Mouse (Mus musculus) heart, postnatal 0 days (tissue): ENCODE measurements around the gene Stpg2. TPM values are rescaled to one million over a fixed set of nuclear protein-coding genes. Genes with fewer than 3 reads are reported as not detected.

Source experiments
- ATAC-seq: fragments of 200-750 bp; cut with Nextera tagmentation; 2 replicates; pipeline ENCODE4 v1.8.0; 2017; ENCODE audit warnings: low read depth, moderate number of reproducible peaks, moderate library complexity; ENCODE audit not compliant: insufficient read depth
- DNase-seq: peaks from one replicate; pipeline ENCODE4 v3.0.0-alpha.2; 2016; ENCODE audit warnings: low spot score
- H3K27ac ChIP-seq: fragments of 300-500 bp; sonication (generic); 2 replicates; pipeline ENCODE4 v1.5.1; 2014; ENCODE audit warnings: low read depth, mild to moderate bottlenecking
- H3K27me3 ChIP-seq: fragments of 300-500 bp; sonication (generic); 2 replicates; pipeline ENCODE4 v1.6.1; 2014; ENCODE audit warnings: low read length, mixed read lengths; ENCODE audit not compliant: control insufficient read depth, insufficient read depth
- H3K36me3 ChIP-seq: fragments of 300-500 bp; sonication (generic); replicated peaks from 2 replicates; pipeline ENCODE4 v1.6.1; 2014; ENCODE audit warnings: low read length, mixed read lengths; ENCODE audit not compliant: control insufficient read depth, insufficient read depth
- H3K4me1 ChIP-seq: fragments of 300-500 bp; sonication (generic); 2 replicates; pipeline ENCODE4 v1.6.1; 2014; ENCODE audit warnings: antibody characterized with exemption; ENCODE audit not compliant: control insufficient read depth, insufficient read depth
- H3K4me2 ChIP-seq: fragments of 300-500 bp; sonication (generic); 2 replicates; pipeline ENCODE4 v1.6.1; 2014; ENCODE audit warnings: low read depth, mild to moderate bottlenecking, low read length, moderate library complexity
- H3K4me3 ChIP-seq: fragments of 300-500 bp; sonication (generic); 2 replicates; pipeline ENCODE4 v1.5.1; 2014; ENCODE audit warnings: low read depth, low read length
- H3K9ac ChIP-seq: fragments of 300-500 bp; sonication (generic); replicated peaks from 2 replicates; pipeline ENCODE4 v1.6.1; 2014; ENCODE audit warnings: low read depth, low read length, mixed read lengths
- H3K9me3 ChIP-seq: fragments of 300-500 bp; sonication (generic); replicated peaks from 2 replicates; pipeline ENCODE4 v1.6.1; 2016; ENCODE audit warnings: low read length; ENCODE audit not compliant: control insufficient read depth
- CTCF ChIP-seq: IDR thresholded peaks from 2 replicates; pipeline ENCODE4 v1.5.1; 2016; ENCODE audit warnings: antibody characterized with exemption, control low read depth, low read depth
- EP300 ChIP-seq: IDR thresholded peaks from 2 replicates; pipeline ENCODE4 v1.6.1; 2016; ENCODE audit warnings: antibody characterized with exemption, low read depth
- WGBS: fragments of 180-500 bp; shearing (Covaris S2); extraction: QIAGEN DNeasy Blood & Tissue Kit; methylation state at CpG from one replicate; pipeline ENCODE4 v1.1.7; 2014; 5-methylcytosine and 5-hydroxymethylcytosine counted together
- polyA plus RNA-seq: library from polyadenylated mRNA; unstranded; fragments of >200 nt; fragmentation: Nextera tagmentation; extraction: Ambion mirVana; gene quantifications from 2 replicates; pipeline ENCODE4 v1.2.1, GENCODE M21; 2015
- total RNA-seq: library from RNA; depleted of rRNA; stranded (reverse); fragments of >200 nt; gene quantifications from 2 replicates; pipeline ENCODE4 v1.2.3, GENCODE M21; 2014; ENCODE audit warnings: low replicate concordance

Gene Stpg2
- total and polyA plus RNA-seq, 2 experiments from 2014 or later = not detected

DNA sequence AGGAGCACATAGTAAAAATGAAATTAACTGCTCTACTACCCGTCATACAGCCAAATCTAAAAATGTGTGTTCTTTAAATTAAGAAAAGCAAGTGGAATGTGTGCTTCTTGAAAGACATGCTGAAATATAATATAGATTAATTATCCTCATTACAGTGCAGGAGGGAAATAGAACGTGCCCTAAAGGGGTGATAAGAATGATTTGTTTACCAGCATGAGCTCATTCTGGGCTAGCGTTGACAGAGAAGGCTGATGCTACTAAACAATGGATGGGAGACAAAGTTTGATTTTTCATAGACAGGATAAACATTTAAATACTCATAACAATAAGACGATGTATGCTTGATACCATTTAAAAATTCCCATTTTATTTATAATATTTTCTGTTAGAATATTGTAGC is 446.0 kb downstream of the Stpg2 start:
- no peak overlapping the region for H3K27ac ChIP-seq
- H3K4me2 ChIP-seq = no peak overlapping the region
- TF ChIP-seq CTCF (no peak), EP300 (no peak)
- no peaks in the 10 kb centered on the region for H3K27me3 ChIP-seq
- H3K9ac ChIP-seq = no peak overlapping the region
- ATAC-seq = no peak
- H3K4me3 ChIP-seq = no peak overlapping the region
- no peak for DNase-seq
- H3K9me3 ChIP-seq = no peaks in the 10 kb centered on the region
- H3K4me1 ChIP-seq = no peaks in the 10 kb centered on the region
- 68% methylated on average over 4 of the region's 4 CpGs for WGBS
- H3K36me3 ChIP-seq = no peaks in the 10 kb centered on the region

DNA sequence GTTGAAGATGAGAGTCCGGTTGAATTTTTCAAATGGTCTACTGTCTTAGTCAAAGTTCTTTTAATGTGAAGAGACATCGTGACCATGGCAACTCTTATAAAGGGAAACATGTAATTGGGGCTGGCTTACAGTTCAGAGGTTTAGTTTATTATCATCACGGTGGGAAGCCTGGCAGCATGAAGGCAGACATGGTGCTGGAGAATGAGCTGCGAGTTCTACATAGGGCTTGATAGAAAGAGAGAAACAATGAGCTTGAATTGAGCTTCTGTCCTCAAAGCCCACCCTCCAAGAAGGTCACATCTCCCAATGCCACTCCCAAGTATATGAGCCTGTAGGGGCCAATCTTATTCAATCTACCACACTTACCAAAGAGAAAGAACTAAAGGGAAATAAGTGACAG is 453.9 kb downstream of the Stpg2 start:
- DNase-seq = no peak
- ATAC-seq = no peak

DNA sequence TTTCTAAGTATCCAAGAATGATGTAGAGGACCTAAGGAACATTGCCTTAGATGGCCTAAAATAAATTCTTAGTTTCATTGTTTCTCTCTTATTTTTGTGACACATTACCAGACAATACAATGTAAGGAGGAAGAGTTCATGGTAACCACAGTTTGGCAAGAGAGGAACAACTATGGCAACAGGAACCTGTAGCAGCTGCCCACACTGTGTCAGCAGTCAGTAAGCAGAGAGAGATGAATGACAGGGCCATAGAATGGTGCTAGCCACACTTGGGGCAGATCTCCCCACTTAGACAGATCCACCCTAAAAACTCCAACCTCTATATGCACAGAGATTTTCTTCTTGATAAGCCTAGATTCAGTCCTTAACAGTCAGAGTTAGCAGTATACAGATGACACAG is 456.7 kb downstream of the Stpg2 start:
- Histone ChIP-seq H3K4me1 (no peaks in the 10 kb centered on the region), H3K36me3 (no peaks in the 10 kb centered on the region), H3K27me3 (no peaks in the 10 kb centered on the region), H3K27ac (no peak overlapping the region), H3K9ac (no peak overlapping the region), H3K4me2 (no peak overlapping the region), H3K4me3 (no peak overlapping the region), H3K9me3 (no peaks in the 10 kb centered on the region)
- no peak for TF ChIP-seq CTCF
- TF ChIP-seq EP300 = no peak
- DNase-seq = no peak
- no peak for ATAC-seq

More for the DNA sequence above, 453.9 kb downstream of the Stpg2 start:
- Histone ChIP-seq H3K27ac (no peak overlapping the region), H3K4me3 (no peak overlapping the region), H3K27me3 (no peaks in the 10 kb centered on the region), H3K36me3 (no peaks in the 10 kb centered on the region), H3K4me1 (no peaks in the 10 kb centered on the region), H3K4me2 (no peak overlapping the region), H3K9ac (no peak overlapping the region), H3K9me3 (no peaks in the 10 kb centered on the region)
- TF ChIP-seq CTCF (no peak), EP300 (no peak)
- WGBS = 70% methylated on average over 4 of the region's 4 CpGs

DNA sequence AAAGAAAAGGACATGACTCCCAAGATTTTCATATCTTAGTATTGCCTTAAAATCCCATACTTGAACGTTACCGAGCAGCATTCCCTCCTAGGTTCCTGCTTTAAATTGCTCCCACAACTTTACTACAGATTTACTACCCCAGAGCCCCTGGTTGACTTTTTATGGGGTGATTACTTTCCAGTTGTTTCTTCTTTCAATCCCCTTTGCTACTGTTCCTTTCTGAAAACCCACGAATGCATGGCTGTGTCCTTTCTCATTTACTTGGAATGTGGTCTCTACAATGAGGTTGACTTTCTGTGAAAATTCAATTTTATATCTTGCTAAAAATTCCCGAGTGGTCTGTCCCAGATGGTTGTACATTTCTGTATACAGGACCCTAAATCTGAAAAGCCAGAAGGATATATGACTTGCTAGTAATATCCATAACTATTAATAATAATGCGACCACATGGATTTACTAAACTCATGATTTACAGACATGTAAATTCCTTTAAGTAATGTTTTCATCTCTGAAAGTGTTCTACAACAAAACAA is 458.3 kb downstream of the Stpg2 start:
- WGBS = 77% methylated on average over 5 of the region's 5 CpGs
- ATAC-seq = no peak

DNA sequence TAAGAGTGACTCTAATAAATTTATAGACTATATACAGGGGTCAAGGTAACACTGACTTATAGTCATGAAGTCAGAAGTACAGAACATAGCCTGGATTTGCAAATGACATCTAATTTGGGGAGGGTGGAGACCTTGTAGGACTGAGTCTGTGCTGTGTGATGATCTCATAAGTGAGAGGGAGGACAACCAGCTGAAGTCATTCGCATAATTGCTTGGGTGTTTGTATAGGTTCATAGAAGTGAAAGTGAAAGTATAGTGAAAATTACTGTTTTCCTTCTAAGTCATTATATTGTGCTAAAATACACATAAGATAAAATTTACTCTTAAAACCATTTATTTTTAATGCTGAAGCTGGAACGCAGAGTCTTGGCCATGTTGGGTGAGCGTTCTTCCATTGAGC is 459.6 kb downstream of the Stpg2 start:
- ATAC-seq = no peak
- TF ChIP-seq EP300 (no peak), CTCF (no peak)
- DNase-seq = no peak
- 92% methylated on average over 3 of the region's 3 CpGs for WGBS
- H3K9me3 ChIP-seq = no peaks in the 10 kb centered on the region
- H3K27ac ChIP-seq = no peak overlapping the region
- no peak overlapping the region for H3K9ac ChIP-seq
- no peaks in the 10 kb centered on the region for H3K4me1 ChIP-seq
- no peak overlapping the region for H3K4me3 ChIP-seq
- H3K36me3 ChIP-seq = no peaks in the 10 kb centered on the region
- H3K27me3 ChIP-seq = no peaks in the 10 kb centered on the region
- no peak overlapping the region for H3K4me2 ChIP-seq

More for the DNA sequence above, 458.3 kb downstream of the Stpg2 start:
- Histone ChIP-seq H3K4me3 (no peak overlapping the region), H3K27ac (no peak overlapping the region), H3K27me3 (no peaks in the 10 kb centered on the region), H3K4me2 (no peak overlapping the region), H3K9ac (no peak overlapping the region), H3K36me3 (no peaks in the 10 kb centered on the region), H3K9me3 (no peaks in the 10 kb centered on the region), H3K4me1 (no peaks in the 10 kb centered on the region)
- TF ChIP-seq EP300 (no peak), CTCF (no peak)
- no peak for DNase-seq

DNA sequence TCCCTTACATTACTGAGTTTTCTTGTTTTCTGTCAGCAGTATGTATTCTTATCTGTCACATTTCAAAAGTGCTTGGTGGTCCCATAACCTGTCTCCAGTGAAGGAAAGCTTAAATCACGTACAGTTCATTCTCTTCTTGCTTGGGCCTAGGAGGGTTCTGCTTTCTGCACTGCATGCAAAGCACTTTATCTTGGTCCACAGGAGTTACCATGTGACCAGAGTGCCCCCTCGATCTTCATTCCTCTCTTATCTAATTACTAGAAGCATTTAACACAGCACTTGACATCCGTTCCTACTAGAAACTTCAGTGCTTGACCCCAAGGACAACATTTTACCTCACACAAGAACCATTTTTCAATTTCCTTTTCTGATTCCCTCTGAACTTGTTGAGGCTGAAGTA is 470.7 kb downstream of the Stpg2 start:
- Histone ChIP-seq H3K27ac (no peak overlapping the region), H3K4me1 (no peaks in the 10 kb centered on the region), H3K4me3 (no peak overlapping the region), H3K9ac (no peak overlapping the region), H3K27me3 (no peaks in the 10 kb centered on the region), H3K36me3 (no peaks in the 10 kb centered on the region), H3K4me2 (no peak overlapping the region), H3K9me3 (no peaks in the 10 kb centered on the region)
- TF ChIP-seq CTCF (no peak), EP300 (no peak)
- WGBS = 12% methylated on average over 3 of the region's 3 CpGs
- DNase-seq (no peak), ATAC-seq (no peak)
